Mouse (Mus musculus): ENCODE results near the gene Ngef. TPM values are rescaled to one million over a fixed set of nuclear protein-coding genes. Genes with fewer than 3 reads are reported as not detected.

The Ngef gene
- 5.2 and 7.4 TPM in 2 replicates for polyA plus RNA-seq (2016; fragmentation: Nextera tagmentation; extraction: Ambion mirVana)

GRCm38 (mm10) chr1:87573800-87574215 lies at the start of gene Ngef:
Ngef (minus strand) TSS chr1:87573870.
- no peaks in the 10 kb centered on the region for H3K9me3 ChIP-seq (replicated peaks)
- no peak within 1 kb of the TSS for H3K4me3 ChIP-seq
- H3K27me3 ChIP-seq (ENCODE audit: low read depth, poor library complexity, severe bottlenecking): no peaks in the 10 kb centered on the region
- H3K36me3 ChIP-seq: no peaks in the 10 kb centered on the region
- H3K27ac ChIP-seq (replicated peaks): no peak within 1 kb of the TSS
- 84% methylated on average over 6 of the region's 6 CpGs for WGBS
- no peaks in the 10 kb centered on the region for H3K4me1 ChIP-seq
- DNase-seq (ENCODE audit: low spot score): no peak

DNA sequence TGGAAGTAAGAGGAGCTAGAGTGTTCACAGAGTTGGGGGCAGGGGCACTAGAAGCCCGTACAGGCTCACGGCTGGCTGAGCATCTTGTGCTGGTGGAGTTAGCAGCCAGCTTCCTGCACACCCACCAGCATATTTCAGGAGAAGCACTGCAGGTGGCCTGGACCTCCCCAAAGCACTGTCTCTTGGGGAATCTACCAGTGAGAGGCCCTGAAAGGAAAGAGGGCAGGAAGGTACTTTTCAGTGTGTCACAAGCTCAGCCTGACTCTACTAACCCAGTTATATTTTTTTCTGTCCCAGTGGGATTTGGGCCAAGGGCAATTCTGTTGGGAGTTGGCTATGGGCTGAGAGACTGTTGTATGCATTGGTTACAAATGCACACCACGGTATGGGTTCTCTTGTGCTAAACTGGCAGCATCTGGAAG lies 48.2 kb upstream of the Ngef start:
- 87% methylated on average over 3 of the region's 3 CpGs for WGBS
- Histone ChIP-seq H3K27ac (replicated peaks) (no peak overlapping the region), H3K36me3 (no peaks in the 10 kb centered on the region), H3K27me3 (ENCODE audit: low read depth, poor library complexity, severe bottlenecking) (no peaks in the 10 kb centered on the region), H3K9me3 (replicated peaks) (no peaks in the 10 kb centered on the region), H3K4me1 (no peaks in the 10 kb centered on the region), H3K4me3 (no peak overlapping the region)
- DNase-seq (ENCODE audit: low spot score): no peak

DNA sequence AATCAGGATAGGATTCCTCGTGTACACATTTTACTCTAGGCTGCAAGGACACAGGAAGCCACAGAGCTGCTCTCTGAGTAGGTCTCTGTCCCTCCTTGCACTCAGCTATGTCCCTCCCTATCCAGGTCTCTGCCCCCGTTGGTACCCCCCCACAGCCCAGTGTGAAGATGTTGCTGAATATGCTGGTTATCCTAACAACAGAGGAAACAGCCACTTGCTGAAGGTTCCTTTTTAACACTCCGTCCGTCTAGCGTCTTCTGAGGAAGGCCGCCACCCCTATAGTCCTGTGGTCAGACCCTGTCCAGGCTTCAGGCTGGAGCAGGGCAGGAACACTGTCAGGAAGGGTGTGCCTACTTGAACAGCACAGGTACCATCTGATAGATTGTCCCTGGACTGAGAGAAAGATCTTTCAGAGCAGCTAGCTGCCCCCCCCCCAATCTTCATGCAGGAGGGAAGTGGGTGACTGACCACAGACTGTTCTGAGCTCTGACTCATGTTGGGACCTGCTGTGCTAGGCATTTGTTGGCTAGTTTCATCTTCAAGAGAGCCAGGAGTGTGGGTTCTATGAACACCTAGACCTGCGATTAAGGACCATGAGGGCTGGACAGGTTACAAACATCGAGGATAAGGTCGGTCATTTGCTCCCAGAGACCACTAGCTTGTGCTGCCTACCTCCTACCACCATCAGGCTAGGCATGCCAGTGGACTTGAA lies 47.6 kb upstream of the Ngef start:
- Histone ChIP-seq H3K36me3 (no peaks in the 10 kb centered on the region), H3K27ac (replicated peaks) (0 out of 2 replicates have a peak overlapping the region, but pooled peaks have one; percentile 49), H3K4me1 (no peaks in the 10 kb centered on the region), H3K27me3 (ENCODE audit: low read depth, poor library complexity, severe bottlenecking) (no peaks in the 10 kb centered on the region), H3K9me3 (replicated peaks) (no peaks in the 10 kb centered on the region), H3K4me3 (no peak overlapping the region)
- no peak for DNase-seq (ENCODE audit: low spot score)
- whole genome bisulfite sequencing: 87% methylated on average over 9 of the region's 9 CpGs

DNA sequence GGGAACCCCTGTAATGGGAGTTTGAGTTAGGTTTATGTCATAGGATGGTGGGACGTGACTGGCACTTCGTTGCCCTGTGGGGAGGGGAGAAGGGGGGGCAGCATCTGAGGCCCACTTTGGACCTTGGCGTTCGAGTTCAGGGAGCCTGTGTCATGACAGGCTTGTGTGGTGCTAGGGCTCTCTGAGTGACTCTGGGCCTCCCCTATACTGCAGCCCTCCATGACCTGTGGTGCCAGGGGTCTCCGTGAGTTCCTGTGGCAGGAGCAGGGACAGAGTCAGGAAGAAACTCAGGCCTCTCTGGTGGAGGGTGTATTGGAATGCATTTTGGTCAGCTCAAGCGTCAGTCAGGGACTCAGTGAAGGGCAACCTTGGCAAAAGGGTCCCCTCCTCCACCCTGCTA lies 47.0 kb upstream of the Ngef start:
- Histone ChIP-seq H3K9me3 (replicated peaks) (no peaks in the 10 kb centered on the region), H3K27ac (replicated peaks) (peak overlapping the region; percentile 49; the same call in 1 of the 2 replicates), H3K4me3 (no peak overlapping the region), H3K36me3 (no peaks in the 10 kb centered on the region), H3K27me3 (ENCODE audit: low read depth, poor library complexity, severe bottlenecking) (no peaks in the 10 kb centered on the region), H3K4me1 (no peaks in the 10 kb centered on the region)
- WGBS: 87% methylated on average over 6 of the region's 6 CpGs
- no peak for DNase-seq (ENCODE audit: low spot score)

DNA sequence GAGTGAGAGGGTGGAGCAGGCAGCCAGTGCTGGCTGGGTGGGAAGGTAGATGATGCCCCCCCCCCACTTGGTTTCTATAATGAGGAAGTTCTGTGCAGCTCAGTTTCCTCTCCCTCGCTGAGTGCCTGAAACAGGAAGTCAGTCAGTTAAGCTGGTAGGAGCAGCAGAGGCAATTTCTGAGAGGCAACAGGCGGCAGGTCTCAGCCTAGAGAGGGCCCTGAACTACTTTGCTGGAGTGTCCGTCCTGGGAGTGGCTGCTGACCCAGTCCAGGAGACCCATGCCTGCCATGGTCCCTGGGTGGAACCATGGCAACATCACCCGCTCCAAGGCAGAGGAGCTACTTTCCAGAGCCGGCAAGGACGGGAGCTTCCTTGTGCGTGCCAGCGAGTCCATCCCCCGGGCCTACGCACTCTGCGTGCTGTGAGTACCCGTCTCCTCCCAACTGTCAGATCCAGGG lies 46.6 kb upstream of the Ngef start, which contains the start of gene Inpp5d:
Gene Inpp5d (plus strand): TSS at position 102 of the 458 bp plus-strand sequence.
- H3K27ac ChIP-seq (replicated peaks): peak within 1 kb of the TSS; percentile 49; the same call in 1 of the 2 replicates
- H3K27me3 ChIP-seq (ENCODE audit: low read depth, poor library complexity, severe bottlenecking): no peaks in the 10 kb centered on the region
- 83% methylated on average over 12 of the region's 12 CpGs for WGBS
- H3K9me3 ChIP-seq (replicated peaks): no peaks in the 10 kb centered on the region
- no peaks in the 10 kb centered on the region for H3K4me1 ChIP-seq
- DNase-seq (ENCODE audit: low spot score): no peak
- no peaks in the 10 kb centered on the region for H3K36me3 ChIP-seq
- H3K4me3 ChIP-seq: no peak within 1 kb of the TSS

DNA sequence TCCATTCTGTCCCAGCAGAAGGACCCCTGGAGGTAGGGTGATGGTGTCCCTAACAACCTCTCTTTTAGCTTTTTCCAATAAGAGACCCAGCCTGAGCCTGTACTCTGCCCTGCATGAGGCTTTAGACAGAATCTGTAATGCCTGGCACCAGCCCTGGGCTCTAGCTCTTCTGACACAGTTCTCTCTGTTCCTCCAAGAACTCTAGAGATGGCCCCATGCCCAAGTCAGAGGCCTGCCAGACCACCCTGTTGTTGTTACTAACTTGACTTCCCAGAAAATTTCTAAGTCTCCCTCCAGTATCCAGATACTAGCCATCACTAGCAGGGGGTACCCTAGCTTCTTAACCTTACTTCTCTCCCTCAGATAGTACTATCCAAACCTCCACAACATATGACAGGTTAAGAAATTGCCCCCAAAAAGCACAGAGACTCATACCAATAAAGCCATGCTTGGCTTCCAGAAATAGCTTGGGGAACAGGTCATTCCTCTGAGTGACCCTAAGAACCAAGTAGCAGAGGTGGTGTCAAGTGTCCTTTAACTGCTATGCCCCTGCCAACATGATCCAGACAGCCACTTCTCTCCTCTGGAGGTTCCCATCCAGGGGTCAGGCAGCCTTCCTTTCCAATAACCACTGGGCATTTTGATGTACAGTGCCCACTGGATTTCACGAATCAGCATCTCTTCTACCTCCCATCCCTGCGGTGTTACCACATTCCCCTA lies 41.1 kb upstream of the Ngef start:
- Histone ChIP-seq H3K4me3 (no peak overlapping the region), H3K27ac (replicated peaks) (no peak overlapping the region), H3K36me3 (no peaks in the 10 kb centered on the region), H3K27me3 (ENCODE audit: low read depth, poor library complexity, severe bottlenecking) (no peaks in the 10 kb centered on the region), H3K4me1 (no peaks in the 10 kb centered on the region), H3K9me3 (replicated peaks) (no peaks in the 10 kb centered on the region)
- DNase-seq (ENCODE audit: low spot score): no peak
- WGBS: 95% methylated on average over 2 of the region's 2 CpGs

- no peak overlapping the region for H3K4me3 ChIP-seq
- no peaks in the 10 kb centered on the region for H3K9me3 ChIP-seq (replicated peaks)
- no peaks in the 10 kb centered on the region for H3K36me3 ChIP-seq
- H3K27me3 ChIP-seq (ENCODE audit: low read depth, poor library complexity, severe bottlenecking): no peaks in the 10 kb centered on the region
- peak; percentile 76 for DNase-seq (ENCODE audit: low spot score)
- whole genome bisulfite sequencing: 26% methylated on average over 7 of the region's 7 CpGs
- no peak overlapping the region for H3K27ac ChIP-seq (replicated peaks)
- H3K4me1 ChIP-seq: 0 out of 2 replicates have a peak, but pooled peaks cover 2% of the 10 kb centered on the region
Measured at GRCm38 (mm10) chr1:87608416-87609046, 34.9 kb upstream of the Ngef start.

DNA sequence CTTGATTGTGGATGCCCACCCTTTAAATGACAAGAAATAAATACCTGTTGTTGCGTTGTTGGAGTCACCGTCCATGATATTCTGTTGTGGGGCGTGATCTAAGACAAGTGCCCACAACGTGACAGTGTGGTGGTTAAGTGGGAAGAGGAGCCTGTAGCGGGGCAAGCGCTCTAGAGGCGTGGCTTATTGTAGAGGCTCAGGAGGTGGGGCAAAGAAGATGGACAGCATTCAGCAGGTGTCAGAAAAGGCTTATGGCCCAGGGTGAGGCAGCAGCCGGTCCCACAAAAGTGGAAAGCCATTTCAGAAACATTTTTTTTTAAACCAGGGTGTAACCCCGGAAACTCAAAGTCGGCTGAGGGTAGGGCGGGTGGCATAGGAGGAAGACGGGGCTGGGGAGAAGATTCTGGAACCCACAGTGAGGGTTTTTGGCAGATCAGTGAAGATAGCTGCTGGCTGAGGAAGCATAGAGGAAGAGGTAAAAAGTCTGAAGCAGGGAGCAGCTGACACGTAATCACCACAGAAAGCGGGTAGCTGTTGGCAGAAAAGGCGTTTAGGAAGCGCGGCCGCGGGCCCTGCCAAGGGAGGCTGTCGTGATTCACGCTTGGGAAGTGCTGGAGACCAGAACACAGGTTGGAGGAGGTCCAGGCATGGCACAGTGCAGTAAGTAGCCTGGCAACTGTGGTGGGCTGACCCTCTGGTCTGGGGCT lies 33.9 kb upstream of the Ngef start:
- 82% methylated on average over 21 of the region's 21 CpGs for WGBS
- Histone ChIP-seq H3K4me1 (0 out of 2 replicates have a peak, but pooled peaks cover 2% of the 10 kb centered on the region), H3K27me3 (ENCODE audit: low read depth, poor library complexity, severe bottlenecking) (no peaks in the 10 kb centered on the region), H3K36me3 (no peaks in the 10 kb centered on the region), H3K4me3 (no peak overlapping the region), H3K27ac (replicated peaks) (no peak overlapping the region), H3K9me3 (replicated peaks) (no peaks in the 10 kb centered on the region)
- no peak for DNase-seq (ENCODE audit: low spot score)

DNA sequence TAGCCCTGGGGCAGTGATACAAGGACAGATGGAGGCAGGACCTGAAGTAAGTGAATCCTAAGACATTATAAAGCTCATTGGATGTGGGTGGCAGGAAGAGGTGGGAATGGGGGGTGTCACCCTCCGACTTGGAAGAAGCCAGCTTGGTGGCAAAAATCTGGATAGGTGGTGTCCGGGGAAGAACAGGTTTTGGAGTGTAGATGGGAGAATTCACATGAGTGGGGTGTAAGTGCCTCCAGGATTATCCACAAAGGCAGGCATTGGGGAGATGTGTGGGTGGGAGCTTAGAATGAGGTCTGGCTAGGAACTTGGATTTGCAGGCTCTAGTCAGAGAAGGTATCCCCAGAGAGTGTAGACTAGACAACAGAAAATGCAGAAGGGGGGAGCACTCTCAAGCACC lies 31.6 kb upstream of the Ngef start:
- no peaks in the 10 kb centered on the region for H3K27me3 ChIP-seq (ENCODE audit: low read depth, poor library complexity, severe bottlenecking)
- no peaks in the 10 kb centered on the region for H3K9me3 ChIP-seq (replicated peaks)
- WGBS: 79% methylated on average over 2 of the region's 2 CpGs
- H3K4me1 ChIP-seq: 0 out of 2 replicates have a peak, but pooled peaks cover 2% of the 10 kb centered on the region
- H3K27ac ChIP-seq (replicated peaks): no peak overlapping the region
- H3K36me3 ChIP-seq: no peaks in the 10 kb centered on the region
- no peak overlapping the region for H3K4me3 ChIP-seq
- no peak for DNase-seq (ENCODE audit: low spot score)

DNA sequence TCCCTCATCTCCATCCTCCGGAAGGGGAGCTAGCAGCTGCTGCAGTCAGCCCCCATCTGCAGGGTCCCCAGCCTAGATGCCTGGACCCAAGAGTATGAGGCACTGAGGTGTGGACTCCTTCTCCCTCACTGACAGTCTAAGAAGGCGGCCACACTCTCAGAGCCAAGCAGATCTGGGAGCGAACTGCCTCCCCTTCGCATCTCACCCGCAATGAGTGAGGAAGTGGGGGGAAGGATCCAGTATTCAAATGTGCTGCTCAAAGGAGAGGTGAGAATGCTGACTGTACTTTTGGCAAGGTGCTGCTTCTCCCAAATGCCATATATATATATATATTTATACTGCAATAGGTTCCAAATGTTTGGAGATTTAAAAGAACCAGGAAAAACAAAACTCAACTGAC lies 29.7 kb upstream of the Ngef start:
- Histone ChIP-seq H3K36me3 (no peaks in the 10 kb centered on the region), H3K9me3 (replicated peaks) (no peaks in the 10 kb centered on the region), H3K27ac (replicated peaks) (no peak overlapping the region), H3K4me1 (0 out of 2 replicates have a peak, but pooled peaks cover 2% of the 10 kb centered on the region), H3K4me3 (no peak overlapping the region), H3K27me3 (ENCODE audit: low read depth, poor library complexity, severe bottlenecking) (no peaks in the 10 kb centered on the region)
- no peak for DNase-seq (ENCODE audit: low spot score)
- 90% methylated on average over 5 of the region's 5 CpGs for WGBS

GRCm38 (mm10) chr1:87601801-87602200 lies 28.1 kb upstream of the Ngef start:
- H3K4me3 ChIP-seq: no peak overlapping the region
- no peaks in the 10 kb centered on the region for H3K36me3 ChIP-seq
- H3K4me1 ChIP-seq: no peaks in the 10 kb centered on the region
- no peaks in the 10 kb centered on the region for H3K9me3 ChIP-seq (replicated peaks)
- DNase-seq (ENCODE audit: low spot score): no peak
- no peaks in the 10 kb centered on the region for H3K27me3 ChIP-seq (ENCODE audit: low read depth, poor library complexity, severe bottlenecking)
- H3K27ac ChIP-seq (replicated peaks): no peak overlapping the region
- 73% methylated on average over 2 of the region's 2 CpGs for WGBS

DNA sequence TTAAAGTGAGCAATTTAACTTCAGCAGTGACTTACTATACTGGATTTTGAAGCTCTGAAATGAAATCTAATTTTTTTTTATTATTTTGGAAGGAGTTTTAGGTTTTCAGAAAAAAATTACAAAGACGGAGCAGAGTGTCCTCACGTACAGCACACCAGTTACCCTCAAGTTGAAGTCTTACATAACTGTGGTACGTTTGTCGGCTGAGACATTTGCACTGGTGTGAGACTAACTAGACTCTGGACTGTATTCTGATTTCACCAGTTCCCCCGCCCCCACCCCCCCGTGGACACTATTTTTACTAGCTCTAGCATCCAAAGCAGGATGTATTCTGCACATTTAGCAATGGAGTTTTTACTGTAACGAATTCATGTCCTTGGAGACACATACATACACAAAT lies 26.9 kb upstream of the Ngef start:
- Histone ChIP-seq H3K9me3 (replicated peaks) (no peaks in the 10 kb centered on the region), H3K27me3 (ENCODE audit: low read depth, poor library complexity, severe bottlenecking) (no peaks in the 10 kb centered on the region), H3K36me3 (no peaks in the 10 kb centered on the region), H3K4me3 (no peak overlapping the region), H3K27ac (replicated peaks) (no peak overlapping the region), H3K4me1 (no peaks in the 10 kb centered on the region)
- 82% methylated on average over 7 of the region's 7 CpGs for WGBS
- DNase-seq (ENCODE audit: low spot score): no peak
